Mouse (Mus musculus) liver, embryonic 14.5 days (tissue): Measurements from ENCODE around the gene Ptpra. TPM values are rescaled to one million over a fixed set of nuclear protein-coding genes. Genes with fewer than 3 reads are reported as not detected.
A peak's percentile ranks its signal among the peaks of the same experiment; 100 is the strongest.

ENCODE experiments used
- ATAC-seq: fragments of 200-750 bp; cut with Nextera tagmentation; 2 replicates; pipeline ENCODE4 v1.8.0; 2017; ENCODE audit warnings: moderate number of reproducible peaks, mild to moderate bottlenecking, moderate library complexity; ENCODE audit not compliant: insufficient read depth
- DNase-seq, 3 experiments: peaks; one replicate each; pipeline ENCODE4 v3.0.0-alpha.2; 2012 to 2013; ENCODE audit warnings: low read depth in 3 of 3, low spot score in 3 of 3
- H3K27ac ChIP-seq: fragments of 300-500 bp; sonication (generic); 2 replicates; pipeline ENCODE4 v1.5.1; 2014; ENCODE audit warnings: moderate library complexity, mild to moderate bottlenecking, control low read depth, inconsistent platforms
- H3K27me3 ChIP-seq: fragments of 300-500 bp; sonication (generic); 2 replicates; pipeline ENCODE4 v1.6.1; 2014; ENCODE audit warnings: mild to moderate bottlenecking, low read length, moderate library complexity; ENCODE audit not compliant: control insufficient read depth, insufficient read depth
- H3K36me3 ChIP-seq: fragments of 300-500 bp; sonication (generic); replicated peaks from 2 replicates; pipeline ENCODE4 v1.6.1; 2014; ENCODE audit warnings: low read depth; ENCODE audit not compliant: control insufficient read depth, insufficient read depth
- H3K4me1 ChIP-seq, 2 experiments: fragments of 200-500 bp in 1 of 2; fragments of 300-500 bp in 1 of 2; sonication (generic) in 1 of 2; replicated peaks; 2 replicates each; pipeline ENCODE4 v1.6.1; 2012 to 2014; ENCODE audit warnings: antibody characterized with exemption in 1 of 2, inconsistent platforms in 1 of 2, low read length in 1 of 2; ENCODE audit not compliant: control insufficient read depth in 2 of 2, insufficient read depth in 2 of 2
- H3K4me2 ChIP-seq: fragments of 300-500 bp; sonication (generic); 2 replicates; pipeline ENCODE4 v1.6.1; 2014; ENCODE audit warnings: low read depth, mild to moderate bottlenecking, control low read depth, moderate library complexity
- H3K4me3 ChIP-seq, 2 experiments: fragments of 200-500 bp in 1 of 2; fragments of 300-500 bp in 1 of 2; sonication (generic) in 1 of 2; 2 replicates each; pipeline ENCODE4 v1.5.1; 2012 to 2014; ENCODE audit warnings: low read depth in 2 of 2, low read length in 2 of 2, mild to moderate bottlenecking in 2 of 2, control low read depth in 1 of 2, inconsistent platforms in 1 of 2, moderate library complexity in 1 of 2; ENCODE audit not compliant: insufficient read depth in 1 of 2
- H3K9ac ChIP-seq: fragments of 300-500 bp; sonication (generic); replicated peaks from 2 replicates; pipeline ENCODE4 v1.6.1; 2014; ENCODE audit warnings: mild to moderate bottlenecking, control low read depth, moderate library complexity
- H3K9me3 ChIP-seq: fragments of 300-500 bp; sonication (generic); 2 replicates; pipeline ENCODE4 v1.6.1; 2016; ENCODE audit warnings: low read length, mixed read lengths; ENCODE audit not compliant: control insufficient read depth
- CTCF ChIP-seq: IDR thresholded peaks from 2 replicates; pipeline ENCODE4 v1.5.1; 2016; ENCODE audit warnings: antibody characterized with exemption, low read depth, control low read depth
- EP300 ChIP-seq: IDR thresholded peaks from 2 replicates; pipeline ENCODE4 v1.6.1; 2016; ENCODE audit warnings: antibody characterized with exemption, low read depth
- WGBS: fragments of 180-500 bp; shearing (Covaris S2); extraction: QIAGEN DNeasy Blood & Tissue Kit; methylation state at CpG from one replicate; pipeline ENCODE4 v1.1.7; 2014; ENCODE audit not compliant: insufficient replicate concordance; 5-methylcytosine and 5-hydroxymethylcytosine counted together
- polyA plus RNA-seq, 2 experiments: library from polyadenylated mRNA; depleted of rRNA in 1 of 2; stranded (reverse) in 1 of 2; unstranded in 1 of 2; fragments of >200 nt; fragmentation: Nextera tagmentation in 1 of 2; extraction: Ambion mirVana in 1 of 2; gene quantifications; 2 replicates each; pipeline versions ENCODE4 v1.2.1 to v1.2.3; 2012 to 2014

Ptpra gene
- polyA plus RNA-seq, 2 experiments = 19.3 to 29.6 TPM

- H3K4me2 ChIP-seq = no peak overlapping the region
- H3K27me3 ChIP-seq = no peaks in the 10 kb centered on the region
- H3K36me3 ChIP-seq = peaks cover 8% of the 10 kb centered on the region
- no peak overlapping the region for H3K27ac ChIP-seq
- 70% methylated on average over 3 of the region's 3 CpGs for WGBS
- peaks cover 2 to 3% of the 10 kb centered on the region in 2 experiments; a peak in 2 of 4 replicates for H3K4me1 ChIP-seq
- no peaks in the 10 kb centered on the region for H3K9me3 ChIP-seq
- no peak for DNase-seq
- no peak overlapping the region for H3K4me3 ChIP-seq
- no peak overlapping the region for H3K9ac ChIP-seq
- ATAC-seq = no peak
- TF ChIP-seq EP300 (no peak), CTCF (no peak)
Observed at GRCm38 (mm10) chr2:130432157-130432556, 17.9 kb upstream of the Ptpra start.

- peaks cover 8% of the 10 kb centered on the region for H3K36me3 ChIP-seq
- H3K9me3 ChIP-seq = no peaks in the 10 kb centered on the region
- H3K4me2 ChIP-seq = no peak overlapping the region
- no peaks in the 10 kb centered on the region for H3K27me3 ChIP-seq
- 19% methylated on average over 4 of the region's 4 CpGs for WGBS
- ATAC-seq (peak; percentile 23; the same call in 1 of the 2 replicates), DNase-seq (peak in 1 of 3 experiments; percentile 45)
- TF ChIP-seq EP300 (no peak), CTCF (peak; percentile 76)
- H3K4me3 ChIP-seq = no peak overlapping the region
- H3K27ac ChIP-seq = no peak overlapping the region
- peaks cover 2 to 3% of the 10 kb centered on the region in 2 experiments; a peak in 1 of 4 replicates for H3K4me1 ChIP-seq
- no peak overlapping the region for H3K9ac ChIP-seq
Observed at GRCm38 (mm10) chr2:130433152-130433551, 16.9 kb upstream of the Ptpra start.

DNA sequence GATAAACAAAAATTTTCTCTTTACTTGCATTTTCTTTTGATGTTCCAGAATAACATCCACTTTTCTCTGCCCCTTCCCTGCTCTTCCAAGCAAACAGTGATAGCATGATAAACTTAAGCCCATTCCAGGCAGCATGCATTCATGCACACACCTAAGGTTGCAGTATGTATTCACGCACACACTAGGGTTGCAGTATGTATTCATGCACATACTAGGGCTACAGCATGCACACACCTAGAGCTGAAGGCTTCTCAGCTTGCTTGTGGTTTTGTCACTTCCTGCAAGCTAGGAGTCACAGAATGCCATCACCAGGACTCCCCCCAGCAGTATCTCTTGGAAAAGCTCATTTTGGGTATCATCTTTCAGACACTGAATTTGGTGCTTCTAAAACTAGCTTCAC, 13.3 kb upstream of the Ptpra start:
- no peak overlapping the region for H3K27ac ChIP-seq
- H3K4me3 ChIP-seq = no peak overlapping the region
- H3K9ac ChIP-seq = no peak overlapping the region
- no peaks in the 10 kb centered on the region for H3K27me3 ChIP-seq
- ATAC-seq = no peak
- peaks cover under 1 to 4% of the 10 kb centered on the region in 2 experiments; a peak in 1 of 4 replicates for H3K4me1 ChIP-seq
- TF ChIP-seq EP300 (no peak), CTCF (no peak)
- WGBS = 73% methylated on average over 1 of the region's 1 CpGs
- H3K4me2 ChIP-seq = no peak overlapping the region
- no peaks in the 10 kb centered on the region for H3K9me3 ChIP-seq
- peaks cover 24% of the 10 kb centered on the region for H3K36me3 ChIP-seq
- no peak for DNase-seq

DNA sequence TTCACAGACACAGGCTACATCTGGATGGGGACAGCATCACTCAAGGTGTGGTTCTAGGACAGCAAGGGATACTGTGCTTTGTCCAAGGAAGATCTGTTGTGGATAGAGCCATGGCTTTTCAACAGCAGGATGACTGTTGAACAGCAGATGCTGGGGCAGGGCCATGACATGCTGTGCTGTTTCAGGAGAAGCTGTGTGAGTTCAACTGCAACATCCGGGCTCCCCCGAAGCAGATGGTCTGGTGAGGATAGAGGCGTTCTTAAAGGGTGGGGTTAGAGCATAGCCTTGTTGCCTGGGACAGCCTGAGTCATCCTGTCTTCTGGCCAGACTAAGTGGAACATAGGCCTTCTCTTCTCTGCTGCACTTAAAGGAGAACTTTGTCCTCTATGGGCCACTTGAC, 11.2 kb upstream of the Ptpra start:
- DNase-seq (no peak), ATAC-seq (no peak)
- no peak overlapping the region for H3K27ac ChIP-seq
- no peak overlapping the region for H3K4me2 ChIP-seq
- WGBS = 74% methylated on average over 3 of the region's 3 CpGs
- H3K27me3 ChIP-seq = no peaks in the 10 kb centered on the region
- H3K36me3 ChIP-seq = peaks cover 40% of the 10 kb centered on the region
- H3K9ac ChIP-seq = no peak overlapping the region
- H3K4me1 ChIP-seq = peaks cover 7 to 9% of the 10 kb centered on the region in 2 experiments; a peak in 3 of 4 replicates
- no peaks in the 10 kb centered on the region for H3K9me3 ChIP-seq
- TF ChIP-seq EP300 (no peak), CTCF (no peak)
- no peak overlapping the region for H3K4me3 ChIP-seq

DNA sequence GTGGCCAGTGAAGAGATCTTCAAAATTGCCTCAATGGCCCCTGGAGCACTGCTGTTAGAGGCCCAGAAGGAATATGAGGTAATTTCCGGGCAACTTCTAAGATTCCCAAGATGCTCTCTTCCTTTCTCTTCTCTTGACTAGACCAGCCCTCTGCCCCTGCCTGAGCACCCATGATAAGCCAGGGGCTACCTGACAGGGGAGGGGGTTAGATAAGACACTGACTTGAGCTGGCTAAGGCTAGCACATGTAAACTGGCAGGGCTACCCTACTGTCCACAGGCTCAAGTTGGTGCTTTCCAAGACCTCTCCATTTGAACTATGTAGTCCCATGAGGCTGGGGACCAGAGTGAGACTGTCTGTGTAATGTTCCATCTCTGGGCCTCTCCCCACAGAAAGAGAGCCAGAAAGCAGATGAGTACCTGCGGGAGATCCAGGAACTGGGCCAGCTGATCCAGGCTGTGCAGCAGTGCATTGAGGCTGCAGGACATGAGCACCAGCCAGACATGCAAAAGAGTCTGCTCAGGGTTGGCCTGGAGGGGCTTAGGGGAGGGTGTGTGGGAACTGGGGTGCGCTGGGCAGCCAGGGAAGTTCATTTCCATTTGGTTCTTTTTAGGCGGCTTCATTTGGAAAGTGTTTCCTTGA, 10.1 kb upstream of the Ptpra start:
- Histone ChIP-seq H3K4me3 (no peak overlapping the region), H3K36me3 (peaks cover 43% of the 10 kb centered on the region), H3K9ac (no peak overlapping the region), H3K9me3 (no peaks in the 10 kb centered on the region), H3K4me2 (no peak overlapping the region), H3K4me1 (peaks cover 7 to 9% of the 10 kb centered on the region in 2 experiments; a peak in 3 of 4 replicates), H3K27ac (no peak overlapping the region), H3K27me3 (no peaks in the 10 kb centered on the region)
- DNase-seq = no peak
- ATAC-seq = no peak
- WGBS = 71% methylated on average over 4 of the region's 4 CpGs
- TF ChIP-seq CTCF (no peak), EP300 (no peak)
